Mouse (Mus musculus): ENCODE results near the gene Iqcf4.
"Not testable (repeated sequence)": the region's sequence is repeated elsewhere in the genome, so short reads cannot be mapped to it uniquely, and the experiment has no call there.

The Iqcf4 gene

GRCm38 (mm10) chr9:106570896-106571295, at the start of gene Iqcf4:
Gene Iqcf4 (minus strand): TSS chr9:106570996.
- no peak for DNase-seq

GRCm38 (mm10) chr9:106617496-106617895, 46.7 kb upstream of the Iqcf4 start:
- no peak for DNase-seq

GRCm38 (mm10) chr9:106616306-106616705, 45.5 kb upstream of the Iqcf4 start:
- DNase-seq: no peak

- DNase-seq: no peak
Observed at GRCm38 (mm10) chr9:106614616-106615015, 43.8 kb upstream of the Iqcf4 start.

GRCm38 (mm10) chr9:106613951-106614350, 43.2 kb upstream of the Iqcf4 start:
- no peak for DNase-seq

GRCm38 (mm10) chr9:106610727-106611126, 39.9 kb upstream of the Iqcf4 start:
- no peak for DNase-seq

GRCm38 (mm10) chr9:106600546-106600945, 29.8 kb upstream of the Iqcf4 start:
- DNase-seq: peak; percentile 18

DNA sequence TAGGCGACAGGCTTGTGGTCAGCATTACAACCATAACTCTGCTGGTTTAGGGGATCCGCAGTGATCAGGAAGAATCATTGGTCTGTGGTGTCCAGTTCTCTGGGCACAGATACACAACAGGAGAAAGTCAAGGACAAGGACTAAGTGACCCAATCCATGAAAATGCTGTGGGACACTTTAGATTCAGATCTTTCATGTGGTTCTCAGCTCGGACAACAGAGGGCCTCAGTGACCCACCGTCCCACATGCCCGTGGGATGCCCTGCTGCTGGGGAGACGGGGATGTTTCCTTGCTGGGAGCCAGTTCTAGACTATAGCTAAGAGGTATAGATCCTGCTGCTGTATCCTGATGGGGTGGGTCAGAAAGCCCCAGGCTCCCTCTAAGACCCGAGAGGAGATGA, 27.7 kb upstream of the Iqcf4 start:
- no peak for DNase-seq

DNA sequence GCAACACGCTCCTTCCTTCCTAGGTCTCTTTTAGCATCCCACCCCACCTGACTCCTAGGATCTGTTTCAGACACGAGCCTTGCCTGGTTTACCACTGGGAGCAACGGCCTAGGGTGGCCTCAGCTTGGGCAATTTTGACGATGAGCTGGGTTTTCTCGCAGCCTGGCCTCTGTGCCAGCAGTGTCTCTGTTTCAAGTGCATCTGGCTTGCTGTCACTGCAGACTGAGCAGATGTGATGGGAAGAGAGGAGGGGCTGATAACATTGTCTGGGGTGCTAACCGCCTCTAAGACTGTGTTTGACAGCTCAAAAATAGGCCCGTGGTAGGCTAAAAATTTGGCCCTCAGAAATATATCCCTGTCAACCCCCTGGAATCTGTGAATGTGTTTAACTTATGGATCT, 25.0 kb upstream of the Iqcf4 start:
- DNase-seq: no peak

DNA sequence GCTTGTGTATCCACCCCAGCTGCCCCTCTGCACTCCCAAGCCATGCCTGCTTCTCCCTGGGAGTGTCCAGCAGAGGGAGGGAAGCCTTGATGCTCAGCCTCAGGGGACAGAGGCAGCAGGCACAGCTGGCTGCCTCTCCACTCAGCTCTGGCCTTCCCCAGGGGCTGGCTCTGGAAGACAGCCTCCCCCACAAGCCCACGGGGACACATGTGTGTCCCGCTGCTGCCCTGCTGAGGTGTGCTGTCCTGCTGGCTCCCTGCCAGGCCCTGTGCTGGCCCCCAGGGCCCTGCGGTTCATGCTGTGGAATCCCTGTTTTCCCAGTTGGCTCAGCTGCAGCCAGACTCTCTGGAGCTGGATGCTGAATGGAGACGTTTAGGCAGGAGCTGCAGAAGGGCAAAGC, 24.6 kb upstream of the Iqcf4 start:
- DNase-seq: not testable (repeated sequence)

DNA sequence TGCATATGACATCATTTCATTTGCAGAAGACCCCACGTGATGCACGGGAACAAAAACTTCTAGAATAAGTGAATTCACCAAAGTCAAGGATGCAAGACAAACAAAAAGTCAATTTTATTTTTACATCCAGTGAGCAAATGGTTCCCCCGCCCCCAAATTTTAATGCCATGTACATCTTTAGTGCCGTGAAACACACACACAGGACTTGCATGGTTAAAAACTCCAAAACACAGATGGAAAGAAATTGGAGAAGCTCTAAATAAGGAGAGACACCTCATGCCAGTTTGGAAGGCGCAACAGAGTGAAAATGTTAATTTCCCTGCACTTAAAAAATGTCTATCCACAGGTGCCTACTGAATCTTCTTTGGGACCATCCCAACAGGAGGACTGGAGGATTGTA, 21.4 kb upstream of the Iqcf4 start:
- DNase-seq: no peak

- DNase-seq: no peak
Observed at GRCm38 (mm10) chr9:106582552-106582951, 11.8 kb upstream of the Iqcf4 start.

DNA sequence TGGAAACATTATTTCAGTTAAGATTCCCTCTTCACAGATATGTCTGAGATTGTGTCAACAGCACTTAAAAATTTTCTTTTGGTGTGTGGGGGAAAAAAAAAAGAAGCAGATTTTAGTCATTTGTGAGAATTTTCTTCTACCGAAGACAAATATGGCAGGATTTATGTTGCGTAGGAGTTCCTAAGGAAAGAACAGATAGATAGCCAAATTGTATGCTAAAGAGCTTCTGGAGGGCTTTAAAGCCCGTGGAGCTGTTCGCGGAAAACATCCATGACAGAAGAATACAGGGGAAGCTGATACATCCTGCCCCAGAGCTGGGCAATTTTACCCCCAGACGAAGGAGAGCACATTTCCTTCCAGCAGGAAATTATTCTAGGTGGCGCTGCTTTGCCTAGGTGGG, 9.2 kb upstream of the Iqcf4 start:
- DNase-seq: no peak

- no peak for DNase-seq
Observed at GRCm38 (mm10) chr9:106576112-106576511, 5.3 kb upstream of the Iqcf4 start.

DNA sequence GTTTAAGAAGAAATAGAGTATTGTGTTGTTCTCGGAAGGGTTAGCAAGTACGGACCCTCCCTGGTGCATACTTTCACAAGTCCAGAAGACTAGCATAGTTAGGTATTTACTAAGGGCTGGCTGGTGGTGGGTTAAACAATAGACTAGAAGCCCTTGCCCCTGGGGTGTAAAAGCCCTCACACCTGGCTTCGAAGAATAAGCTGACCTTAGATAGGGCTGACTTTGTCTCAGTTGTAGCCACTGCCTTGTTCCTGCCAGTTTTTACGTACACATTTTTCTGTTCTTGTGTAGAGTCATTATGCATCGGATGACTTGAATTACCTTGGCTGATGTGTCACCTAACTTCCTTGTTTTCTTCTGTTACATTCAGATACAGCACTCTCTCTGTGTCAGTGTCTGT, 2.6 kb upstream of the Iqcf4 start:
- DNase-seq: no peak

DNA sequence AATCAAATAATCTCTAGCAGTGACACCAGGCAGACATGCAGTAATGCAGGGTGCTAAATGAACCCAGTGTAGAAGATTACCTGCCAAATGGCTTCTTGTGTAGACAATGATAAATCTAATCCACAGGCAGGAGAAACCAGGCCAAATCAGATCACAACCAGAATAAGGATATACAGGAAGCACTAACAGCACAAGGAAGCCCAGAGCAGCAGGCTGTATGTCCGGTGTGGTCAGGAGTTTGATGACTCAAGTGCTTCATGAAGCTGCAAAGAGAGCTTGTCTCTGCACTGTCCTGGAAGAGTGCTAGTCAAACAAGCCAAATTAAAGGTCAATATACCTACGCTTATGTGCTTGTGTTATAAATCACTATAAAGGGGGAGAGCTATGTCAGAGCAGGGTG, 1.4 kb upstream of the Iqcf4 start:
- no peak for DNase-seq

- DNase-seq: no peak
Observed at GRCm38 (mm10) chr9:106566437-106566836, 4.4 kb downstream of the Iqcf4 start.

GRCm38 (mm10) chr9:106564025-106564424, 6.8 kb downstream of the Iqcf4 start:
- no peak for DNase-seq

DNA sequence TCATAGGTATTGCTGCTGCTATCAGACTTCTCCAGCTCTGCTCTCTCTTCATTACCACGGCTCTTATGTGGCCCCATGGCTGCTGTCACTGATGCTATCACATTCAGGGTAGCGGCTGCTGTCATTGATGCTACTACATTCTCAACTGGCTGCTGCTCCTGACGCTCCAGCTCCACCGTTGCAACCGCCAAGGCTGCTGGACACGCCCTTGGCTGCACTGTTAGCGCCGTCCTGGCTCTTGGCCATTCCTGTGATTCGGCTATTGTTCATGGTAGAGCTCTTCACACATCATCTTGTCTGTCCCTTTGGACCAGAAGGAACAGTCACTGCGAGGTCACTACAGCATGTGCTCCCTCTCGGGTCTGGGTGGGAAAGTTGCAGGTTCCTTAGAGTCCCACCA, 8.5 kb downstream of the Iqcf4 start:
- DNase-seq: no peak

DNA sequence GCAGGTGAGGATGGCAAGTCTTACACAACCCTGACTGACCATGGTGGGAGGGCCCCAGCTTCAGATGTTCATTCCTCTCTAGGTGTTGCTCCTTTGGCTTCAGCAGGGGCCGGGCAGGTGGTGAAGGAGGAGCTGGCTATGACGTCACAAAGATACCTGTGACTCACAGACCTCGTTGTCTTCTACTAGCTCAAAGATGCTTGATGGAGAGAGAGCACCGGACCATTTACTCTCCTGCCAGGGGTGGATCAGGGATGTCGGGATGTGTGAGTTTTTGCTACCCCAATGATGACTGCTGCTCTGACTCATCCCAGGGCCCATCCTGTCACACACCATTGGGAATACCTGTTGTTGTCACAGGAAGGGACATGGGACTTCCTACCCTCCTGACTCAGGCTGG, 9.3 kb downstream of the Iqcf4 start, which contains the start of gene Iqcf3:
Iqcf3 (minus strand) TSS at position 101 of the 400 bp plus-strand sequence.
- DNase-seq: no peak

GRCm38 (mm10) chr9:106534975-106535374, 35.8 kb downstream of the Iqcf4 start:
- DNase-seq: no peak

- no peak for DNase-seq
Observed at GRCm38 (mm10) chr9:106534296-106534695, 36.5 kb downstream of the Iqcf4 start.

DNA sequence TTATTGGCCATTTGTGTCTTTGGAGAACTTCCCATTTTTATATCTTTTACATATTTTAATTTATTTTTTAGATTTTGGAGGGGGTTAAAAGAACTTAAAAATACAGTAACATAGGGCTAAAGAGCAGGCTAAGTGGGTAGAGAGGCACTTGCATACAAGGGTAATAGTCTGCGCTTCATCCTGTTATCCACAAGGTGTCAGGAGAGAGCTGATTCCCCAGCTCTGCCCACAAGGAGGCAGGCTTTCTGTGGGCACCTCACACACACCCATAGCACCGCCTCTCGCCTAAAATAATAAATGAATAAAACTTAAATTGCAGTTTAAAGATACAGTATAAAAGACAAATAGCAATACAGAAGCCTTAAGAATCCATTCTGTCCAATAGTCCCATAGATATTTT, 39.0 kb downstream of the Iqcf4 start:
- no peak for DNase-seq

DNA sequence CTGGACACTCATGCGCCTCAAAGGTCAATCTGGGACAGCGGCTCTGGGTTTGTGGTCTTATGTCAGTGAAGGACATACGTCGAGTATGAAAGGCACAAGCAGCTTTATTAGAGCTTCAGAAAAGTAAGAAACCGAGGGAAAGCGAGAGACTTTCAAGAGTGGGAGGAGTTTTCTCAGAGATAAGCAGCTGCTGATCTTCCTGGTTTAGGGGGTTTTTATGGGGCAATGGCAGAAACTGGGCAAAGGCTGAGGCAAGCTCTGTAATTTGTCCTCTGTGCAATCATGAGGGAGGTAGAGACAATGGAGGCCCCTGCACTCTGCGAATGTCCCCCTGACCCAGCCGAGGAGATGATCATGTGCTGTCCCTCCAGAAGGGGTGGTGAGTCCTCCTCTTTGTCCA, 50.9 kb downstream of the Iqcf4 start:
- DNase-seq: no peak

GRCm38 (mm10) chr9:106519433-106519832, 51.4 kb downstream of the Iqcf4 start:
- no peak for DNase-seq

Data from cerebellum, adult 9-11 months (tissue).